Mouse (Mus musculus): ENCODE results near the gene Hpd. TPM values are rescaled to one million over a fixed set of nuclear protein-coding genes. Genes with fewer than 3 reads are reported as not detected.
A peak's percentile ranks its signal among the peaks of the same experiment; 100 is the strongest.

Gene Hpd
- polyA plus RNA-seq, 1 experiment from 2014 or later, result not detected

DNA sequence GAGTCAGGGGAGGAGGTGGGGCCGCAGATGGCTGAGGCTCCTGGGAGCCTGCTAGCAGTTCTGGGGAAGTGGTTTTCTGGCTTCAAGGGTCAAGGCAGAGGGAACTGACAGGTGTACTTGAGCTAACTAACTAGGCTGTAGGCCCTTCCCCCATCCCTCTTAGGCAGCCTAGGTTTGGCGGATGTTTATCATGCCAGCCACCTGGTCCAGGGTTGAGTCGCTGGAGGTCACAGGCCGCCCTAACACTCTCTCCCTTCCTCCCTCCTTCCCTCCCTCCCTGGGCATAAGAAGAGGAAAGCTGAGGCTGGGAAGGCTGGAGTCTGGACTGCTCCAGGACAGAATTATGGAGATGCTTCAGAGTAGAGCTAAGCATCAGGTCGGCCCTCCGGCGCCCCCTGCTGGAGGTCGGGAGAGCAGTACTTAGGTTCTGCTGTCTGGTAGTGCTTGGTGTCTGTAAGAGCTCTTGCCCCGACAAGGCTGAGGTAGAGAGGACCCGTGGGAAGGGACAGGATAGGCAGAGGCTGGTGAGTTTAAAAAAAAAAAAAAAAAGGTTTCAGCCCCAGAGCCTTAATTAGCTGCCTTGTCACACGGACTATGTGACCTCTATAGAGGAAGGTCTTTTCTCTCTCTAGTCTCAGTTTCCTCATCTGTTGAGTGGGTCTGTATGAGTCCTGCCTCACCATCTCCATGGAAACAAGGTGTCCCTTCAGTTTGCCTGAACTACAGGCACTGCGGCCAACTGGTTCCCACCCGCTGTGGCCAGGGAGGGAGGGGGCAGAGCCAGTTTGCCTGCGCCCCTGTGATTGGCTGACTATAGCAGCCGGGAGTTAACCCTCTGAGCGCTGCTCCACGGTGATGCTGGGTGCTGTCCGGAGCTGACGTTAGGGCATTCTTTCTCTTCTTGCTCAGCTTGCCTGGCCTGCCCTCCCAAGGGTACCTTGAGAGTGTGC is 32.8 kb downstream of the Hpd start:
- no peak for DNase-seq (ENCODE audit: low read depth, low spot score)
- CTCF ChIA-PET, result interaction anchor here (0.9 to 7.1 kb wide), 18 partner anchors 9 to 90 kb away, joined by 3 to 173 read pairs (median 6); partner anchors contain the start of genes Psmd9 and Rhof
- no peak for TF ChIP-seq CTCF (IDR thresholded peaks at IDR 0.05)
- ATAC-seq, result peak; percentile 72
- in situ Hi-C loops (cut with MboI; ENCODE audit: low pct_unique_long_range_greater_than_20kb), result loop anchor here (25.0 kb wide), 3 partner anchors 862 to 1363 kb away; partner anchors contain the start of genes Ppp1cc and Pptc7
- POLR2A ChIA-PET, result interaction anchor here (0.9 to 3.0 kb wide), 8 partner anchors 8 to 21 kb away, joined by 3 to 16 read pairs (median 5); partner anchors contain the start of genes Rhof and Setd1b
- no peaks in the 10 kb centered on the region for H3K27me3 ChIP-seq

DNA sequence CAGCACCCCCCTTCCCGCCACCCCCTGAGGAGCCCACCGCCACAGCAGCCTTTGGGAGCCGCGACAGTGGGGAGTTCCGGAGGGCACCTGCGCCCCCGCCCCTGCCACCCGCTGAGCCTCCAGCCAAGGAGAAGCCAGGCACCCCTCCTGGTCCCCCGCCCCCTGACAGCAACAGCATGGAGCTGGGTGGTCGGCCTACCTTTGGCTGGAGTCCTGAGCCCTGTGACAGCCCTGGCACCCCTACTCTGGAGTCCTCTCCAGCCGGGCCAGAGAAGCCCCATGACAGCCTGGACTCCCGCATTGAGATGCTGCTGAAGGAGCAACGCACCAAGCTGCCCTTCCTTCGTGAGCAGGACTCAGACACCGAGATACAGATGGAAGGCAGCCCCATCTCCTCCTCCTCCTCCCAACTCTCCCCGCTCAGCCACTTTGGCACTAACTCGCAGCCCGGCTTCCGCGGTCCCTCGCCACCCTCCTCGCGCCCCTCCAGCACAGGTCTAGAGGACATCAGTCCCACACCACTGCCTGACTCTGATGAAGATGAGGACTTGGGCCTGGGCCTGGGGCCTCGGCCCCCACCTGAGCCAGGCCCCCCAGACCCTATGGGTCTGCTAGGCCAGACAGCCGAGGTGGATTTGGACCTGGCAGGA is 34.3 kb downstream of the Hpd start:
- no peak for ATAC-seq
- in situ Hi-C loops (cut with MboI; ENCODE audit: low pct_unique_long_range_greater_than_20kb), result loop anchor here (25.0 kb wide), 3 partner anchors 861 to 1364 kb away; partner anchors contain the start of genes Ppp1cc and Pptc7
- no peaks in the 10 kb centered on the region for H3K27me3 ChIP-seq
- no peak for TF ChIP-seq CTCF (IDR thresholded peaks at IDR 0.05)
- DNase-seq (ENCODE audit: low read depth, low spot score), result no peak
- POLR2A ChIA-PET, result interaction anchor here (0.6 to 3.0 kb wide), 8 partner anchors 9 to 380 kb away, joined by 3 to 16 read pairs (median 3); partner anchors contain the start of gene Rhof
- CTCF ChIA-PET, result interaction anchor here (3.7 to 7.1 kb wide), 2 partner anchors 14 to 21 kb away, joined by 39 to 173 read pairs; partner anchors contain the start of gene Rhof

DNA sequence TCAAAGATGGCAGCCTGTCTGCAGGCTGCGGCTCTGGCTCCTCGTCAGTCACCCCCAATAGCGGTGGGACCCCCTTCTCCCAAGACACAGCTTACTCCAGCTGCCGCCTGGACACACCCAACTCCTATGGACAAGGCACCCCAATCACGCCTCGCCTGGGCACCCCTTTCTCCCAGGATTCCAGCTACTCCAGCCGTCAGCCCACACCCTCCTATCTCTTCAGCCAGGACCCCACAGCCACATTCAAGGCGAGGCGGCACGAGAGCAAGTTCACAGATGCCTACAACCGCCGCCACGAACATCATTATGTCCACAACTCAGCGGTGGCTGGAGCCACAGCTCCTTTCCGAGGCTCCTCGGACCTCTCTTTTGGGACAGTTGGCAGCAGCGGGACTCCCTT is 35.0 kb downstream of the Hpd start:
- TF ChIP-seq CTCF (IDR thresholded peaks at IDR 0.05), result no peak
- H3K27me3 ChIP-seq, result no peaks in the 10 kb centered on the region
- in situ Hi-C loops (cut with MboI; ENCODE audit: low pct_unique_long_range_greater_than_20kb), result loop anchor here (25.0 kb wide), 3 partner anchors 860 to 1365 kb away; partner anchors contain the start of genes Ppp1cc and Pptc7
- ATAC-seq, result no peak
- POLR2A ChIA-PET, result interaction anchor here (0.6 to 0.9 kb wide), 3 partner anchors 14 to 129 kb away, joined by 3 to 4 read pairs (median 3); no protein-coding TSS in a partner anchor
- no peak for DNase-seq (ENCODE audit: low read depth, low spot score)
- CTCF ChIA-PET, result interaction anchor here (3.7 to 7.1 kb wide), 2 partner anchors 13 to 20 kb away, joined by 39 to 173 read pairs; partner anchors contain the start of gene Rhof

DNA sequence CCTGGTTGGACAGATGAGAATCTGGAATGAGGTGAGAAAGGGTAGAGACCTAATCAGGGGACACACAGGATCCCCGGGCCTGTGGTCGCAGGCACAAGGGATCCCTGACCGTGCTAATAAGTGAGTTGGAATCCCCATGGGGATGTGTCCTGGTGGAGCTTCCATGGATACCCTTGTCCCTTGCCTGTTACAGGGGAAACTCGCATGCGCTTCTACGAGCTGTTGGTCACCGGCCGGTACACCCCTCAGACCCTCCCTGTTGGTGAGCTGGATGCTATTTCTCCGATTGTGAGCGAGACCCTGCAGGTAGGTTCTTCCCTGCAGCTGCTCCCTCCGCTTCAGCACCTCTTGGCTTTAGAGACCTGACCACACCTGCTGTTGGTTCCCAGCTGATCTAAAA is 36.2 kb downstream of the Hpd start:
- in situ Hi-C loops (cut with MboI; ENCODE audit: low pct_unique_long_range_greater_than_20kb), result loop anchor here (25.0 kb wide), 3 partner anchors 859 to 1366 kb away; partner anchors contain the start of genes Ppp1cc and Pptc7
- H3K27me3 ChIP-seq, result no peaks in the 10 kb centered on the region
- ATAC-seq, result no peak
- ChIA-PET CTCF (interaction anchor here (7.1 kb wide), 1 partner anchor 12 kb away, joined by 173 read pairs; the partner anchor contains the start of gene Rhof), POLR2A (no interaction called here)
- DNase-seq (ENCODE audit: low read depth, low spot score), result no peak
- TF ChIP-seq CTCF (IDR thresholded peaks at IDR 0.05), result no peak

DNA sequence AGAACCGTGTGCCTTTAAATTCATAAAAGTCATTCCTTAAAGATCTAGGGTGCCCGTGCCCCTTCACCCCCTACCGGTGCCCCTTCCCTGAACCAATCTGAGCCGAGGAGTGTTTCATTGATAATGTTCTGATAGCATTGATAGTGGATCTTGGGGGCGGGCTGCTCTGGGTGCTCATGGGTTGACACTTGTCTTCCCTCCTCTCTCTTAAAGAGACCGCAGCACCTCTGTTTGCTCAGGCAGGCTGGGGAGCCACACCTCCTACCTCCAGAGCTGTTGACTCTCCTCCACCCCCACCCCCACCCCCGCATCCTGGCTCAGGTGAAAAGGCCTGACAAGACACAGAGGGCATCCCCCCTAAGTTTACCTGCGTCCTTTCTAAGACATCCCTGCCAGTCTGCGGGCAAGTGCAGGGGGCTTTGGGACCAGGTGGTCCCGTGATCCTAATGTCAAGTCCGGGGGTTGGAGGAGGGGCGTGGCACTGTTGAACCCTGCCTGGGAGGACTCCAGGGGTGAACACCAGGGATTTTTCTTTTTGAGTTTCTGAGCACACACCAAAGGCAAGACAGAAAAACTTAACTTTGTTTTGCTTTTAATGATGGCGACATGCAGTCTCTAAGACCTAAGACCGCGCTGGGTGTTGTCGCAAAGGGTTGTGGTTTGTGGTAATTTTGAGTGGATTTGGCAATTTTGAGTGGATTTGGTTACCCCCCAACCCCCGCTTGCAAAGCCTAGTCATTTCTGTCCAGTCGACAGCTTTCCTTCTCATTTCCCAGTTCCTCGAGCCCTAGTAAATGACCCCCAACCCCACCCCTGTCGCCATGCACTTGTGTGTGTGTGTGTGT is 37.6 kb downstream of the Hpd start:
- ChIA-PET POLR2A (interaction anchor here (0.7 to 1.0 kb wide), 2 partner anchors 18 to 19 kb away, joined by 3 read pairs; no protein-coding TSS in a partner anchor), CTCF (interaction anchor here (7.1 kb wide), 1 partner anchor 10 kb away, joined by 173 read pairs; the partner anchor contains the start of gene Rhof)
- in situ Hi-C loops (cut with MboI; ENCODE audit: low pct_unique_long_range_greater_than_20kb), result loop anchor here (25.0 kb wide), 3 partner anchors 858 to 1367 kb away; partner anchors contain the start of genes Ppp1cc and Pptc7
- ATAC-seq (no peak), DNase-seq (ENCODE audit: low read depth, low spot score) (no peak)
- H3K27me3 ChIP-seq, result no peaks in the 10 kb centered on the region
- TF ChIP-seq CTCF (IDR thresholded peaks at IDR 0.05), result no peak

DNA sequence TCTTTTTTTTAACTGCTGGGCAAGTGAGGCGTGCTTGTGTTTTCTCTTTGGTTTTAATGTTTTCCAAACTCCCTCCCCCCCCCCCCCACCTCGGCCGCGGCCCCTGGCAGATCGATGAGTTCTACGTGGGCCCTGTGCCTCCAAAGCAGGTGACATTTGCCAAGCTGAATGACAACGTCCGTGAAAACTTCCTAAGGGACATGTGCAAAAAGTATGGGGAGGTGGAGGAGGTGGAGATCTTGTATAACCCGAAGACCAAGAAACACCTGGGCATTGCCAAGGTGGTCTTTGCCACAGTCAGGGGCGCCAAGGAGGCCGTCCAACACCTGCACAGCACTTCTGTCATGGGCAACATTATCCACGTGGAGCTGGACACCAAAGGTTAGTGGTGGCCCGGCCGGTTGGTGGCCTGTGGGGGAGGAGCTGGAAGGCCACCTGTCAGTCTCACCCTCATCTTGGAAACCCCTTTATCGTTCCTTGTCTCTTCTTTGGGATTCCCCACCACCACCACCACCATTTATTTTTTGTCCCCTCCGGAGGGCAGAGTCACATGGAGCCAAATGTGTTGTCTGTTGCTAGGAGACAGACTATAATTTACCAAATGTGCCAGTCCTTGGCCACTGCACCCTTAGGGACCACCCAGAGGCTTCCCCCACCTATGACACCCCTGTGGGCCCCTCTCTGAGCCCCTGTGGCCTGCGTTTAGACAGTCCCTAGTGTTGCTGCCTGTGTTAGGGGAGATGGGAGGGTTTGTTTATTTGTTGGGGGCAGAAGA is 38.4 kb downstream of the Hpd start:
- in situ Hi-C loops (cut with MboI; ENCODE audit: low pct_unique_long_range_greater_than_20kb), result loop anchor here (25.0 kb wide), 3 partner anchors 857 to 1368 kb away; partner anchors contain the start of genes Ppp1cc and Pptc7
- POLR2A ChIA-PET, result interaction anchor here (0.7 to 1.2 kb wide), 4 partner anchors 10 to 18 kb away, joined by 3 to 10 read pairs (median 3); no protein-coding TSS in a partner anchor
- ATAC-seq (no peak), DNase-seq (ENCODE audit: low read depth, low spot score) (no peak)
- CTCF ChIA-PET, result interaction anchor here (1.2 to 1.4 kb wide), 2 partner anchors 10 to 11 kb away, joined by 5 to 6 read pairs; no protein-coding TSS in a partner anchor
- no peaks in the 10 kb centered on the region for H3K27me3 ChIP-seq
- TF ChIP-seq CTCF (IDR thresholded peaks at IDR 0.05), result no peak

DNA sequence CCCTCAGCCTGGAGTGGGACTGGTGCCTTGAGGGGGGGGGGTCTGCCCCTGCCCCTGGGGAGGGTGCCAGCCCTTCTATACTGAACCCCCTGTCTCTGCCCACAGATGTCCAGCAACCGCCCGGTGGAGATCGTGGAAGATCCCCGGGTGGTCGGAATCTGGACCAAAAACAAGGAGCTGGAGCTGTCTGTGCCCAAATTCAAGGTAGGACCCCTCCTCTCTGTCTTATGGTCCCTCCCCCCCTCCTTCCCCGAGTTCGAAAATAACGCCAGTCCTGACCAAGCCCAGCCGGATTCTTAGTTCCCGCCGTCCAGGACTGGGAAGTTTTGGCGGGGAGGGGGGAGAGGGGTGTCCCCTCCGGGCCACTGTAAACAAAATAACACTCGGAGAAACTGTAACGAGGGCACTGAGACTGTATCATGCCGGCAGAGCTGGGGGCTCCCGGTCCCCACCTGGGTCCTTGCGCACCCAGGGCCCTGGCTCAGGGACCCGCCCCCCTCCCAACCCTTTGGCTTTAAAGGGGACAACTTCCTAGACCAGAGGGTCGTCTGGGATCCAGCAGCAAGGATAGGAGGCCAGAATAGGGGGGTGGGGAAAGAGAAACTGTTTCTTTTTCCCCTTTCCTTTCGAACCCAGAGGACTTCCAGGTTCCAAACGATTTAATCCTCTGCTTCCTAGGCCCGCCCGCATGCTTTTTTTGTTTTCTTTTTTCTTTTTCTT is 39.1 kb downstream of the Hpd start:
- CTCF ChIA-PET, result interaction anchor here (1.2 to 1.4 kb wide), 3 partner anchors 9 to 12 kb away, joined by 3 to 6 read pairs (median 5); no protein-coding TSS in a partner anchor
- no peak for TF ChIP-seq CTCF (IDR thresholded peaks at IDR 0.05)
- in situ Hi-C loops (cut with MboI; ENCODE audit: low pct_unique_long_range_greater_than_20kb), result loop anchor here (25.0 kb wide), 3 partner anchors 856 to 1369 kb away; partner anchors contain the start of genes Ppp1cc and Pptc7
- ATAC-seq (no peak), DNase-seq (ENCODE audit: low read depth, low spot score) (no peak)
- POLR2A ChIA-PET, result interaction anchor here (0.6 to 1.2 kb wide), 4 partner anchors 9 to 72 kb away, joined by 3 to 10 read pairs (median 4); no protein-coding TSS in a partner anchor
- H3K27me3 ChIP-seq, result no peaks in the 10 kb centered on the region
